Comparison of ENCODE assay signal across 9 mouse cellular contexts in the genomic region with DNA sequence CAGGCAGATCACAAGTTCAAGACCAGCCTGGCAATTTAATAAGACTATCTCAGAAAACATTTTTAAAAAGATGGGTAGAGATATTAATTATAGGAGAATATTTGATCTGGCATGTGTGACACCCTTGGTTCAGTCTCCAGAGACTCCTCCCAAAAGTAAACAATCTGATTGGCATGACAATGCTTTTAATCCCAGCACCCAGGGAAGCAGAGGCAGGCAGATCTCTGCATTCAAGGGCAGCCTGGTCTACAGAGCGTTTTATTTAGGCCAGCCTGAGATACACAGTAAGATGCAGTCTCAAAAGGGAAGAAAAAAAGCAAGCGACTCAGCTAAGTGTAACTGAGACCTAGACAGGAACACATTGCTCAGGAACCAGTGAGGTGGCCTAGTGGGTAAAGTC. TPM values are rescaled to one million over a fixed set of nuclear protein-coding genes. Genes with fewer than 3 reads are reported as not detected.
DNase-seq lines count a peak whose midpoint lies in the region; ATAC-seq and TF ChIP-seq lines count a peak whose summit lies in the region.
"Had no signal": no experiment of that assay in that cellular context is flagged by ENCODE, and none has a peak within 500 bp of the region (broad histone marks: within the 10 kb centered on the region; RNA-seq: fewer than 3 reads in every experiment).

No protein-coding gene starts in this region.

- ATAC-seq in kidney, embryonic 14.5 days (ENCODE audit: low FRiP score, low TSS enrichment) = no peak
- ATAC-seq in midbrain, embryonic 16.5 days = no peak

- H3K9ac ChIP-seq in kidney, embryonic 14.5 days (ENCODE audit: low read depth, low read length) = no peak overlapping the region
- no peak overlapping the region for H3K9ac ChIP-seq in midbrain, embryonic 16.5 days (ENCODE audit: low read depth, low read length)

- no peak for TF ChIP-seq CTCF in kidney, adult 2 months (conservative IDR thresholded peaks at IDR 0.05; ENCODE audit: insufficient read depth, insufficient read length, low read depth, low read length)

- intact Hi-C loops in left cerebral cortex, postnatal 25 days (cut with DNase I) = loop anchor here (5.0 kb wide), 1 partner anchor 80 kb away; a partner anchor contains a TSS

- H3K4me2 ChIP-seq in kidney, embryonic 14.5 days (replicated peaks; ENCODE audit: low read depth, low read length) = peak overlapping the region; percentile 67
- peak overlapping the region; percentile 92; the same call in 1 of the 2 replicates for H3K4me2 ChIP-seq in midbrain, embryonic 16.5 days (ENCODE audit: low read length)

- DNase-seq in kidney, adult 2 months = no peak
- DNase-seq in R1 (ENCODE audit: low read depth, low spot score) = peak; percentile 59
- peak; percentile 15 for DNase-seq in induced T-regulatory cell, adult 2 months (ENCODE audit: low read depth)
- DNase-seq in spleen, postnatal 36 days (ENCODE audit: low spot score in 2 of 2) = no peak
- no peak for DNase-seq in left cerebral cortex, postnatal 25 days (ENCODE audit: low spot score in 2 of 2)
- no peak for DNase-seq in kidney, adult 8-10 months
- DNase-seq: cerebellum, postnatal 25 days had no signal

- peaks cover 11% of the 10 kb centered on the region for H3K36me3 ChIP-seq in kidney, embryonic 14.5 days (ENCODE audit: control insufficient read depth, insufficient read depth, low read length)
- no peaks in the 10 kb centered on the region for H3K36me3 ChIP-seq in kidney, adult 2 months (ENCODE audit: control insufficient read depth, insufficient read depth, low read length)
- no peaks in the 10 kb centered on the region for H3K36me3 ChIP-seq in midbrain, embryonic 16.5 days (ENCODE audit: control insufficient read depth, insufficient read depth, low read length)

- no peak overlapping the region for H3K27ac ChIP-seq in kidney, embryonic 14.5 days (ENCODE audit: low read depth, low read length)
- H3K27ac ChIP-seq in kidney, adult 2 months (ENCODE audit: insufficient read depth, low read depth, low read length) = no peak overlapping the region
- no peak overlapping the region for H3K27ac ChIP-seq in midbrain, embryonic 16.5 days (ENCODE audit: low read length)

- H3K9me3 ChIP-seq in kidney, embryonic 14.5 days (ENCODE audit: control insufficient read depth, low read length) = no peaks in the 10 kb centered on the region
- H3K9me3 ChIP-seq in midbrain, embryonic 16.5 days (replicated peaks; ENCODE audit: control insufficient read depth, low read length, poor library complexity, severe bottlenecking) = no peaks in the 10 kb centered on the region

- H3K27me3 ChIP-seq in kidney, embryonic 14.5 days (ENCODE audit: control insufficient read depth, insufficient read depth, low read length) = no peaks in the 10 kb centered on the region
- H3K27me3 ChIP-seq in kidney, adult 2 months (replicated peaks; ENCODE audit: control insufficient read depth, insufficient read depth, low read length) = no peaks in the 10 kb centered on the region
- H3K27me3 ChIP-seq in midbrain, embryonic 16.5 days (ENCODE audit: control insufficient read depth, insufficient read depth, low read depth, low read length) = no peaks in the 10 kb centered on the region

- no peak for TF ChIP-seq POLR2A in kidney, adult 2 months (IDR thresholded peaks at IDR 0.05; ENCODE audit: low read depth, low read length)

- peaks cover 14% of the 10 kb centered on the region; the same call in 1 of the 2 replicates for H3K4me1 ChIP-seq in kidney, embryonic 14.5 days (ENCODE audit: control insufficient read depth, insufficient read depth, low read length)
- H3K4me1 ChIP-seq in kidney, adult 2 months (ENCODE audit: control insufficient read depth, insufficient read depth, low read length) = peaks cover 5% of the 10 kb centered on the region; the same call in 1 of the 2 replicates
- peaks cover 36% of the 10 kb centered on the region for H3K4me1 ChIP-seq in midbrain, embryonic 16.5 days (ENCODE audit: control insufficient read depth, insufficient read depth, low read length)

- H3K4me3 ChIP-seq in kidney, embryonic 14.5 days (ENCODE audit: low read length) = peak overlapping the region; percentile 90
- H3K4me3 ChIP-seq in kidney, adult 2 months (ENCODE audit: insufficient read depth, low read depth, low read length) = no peak overlapping the region
- H3K4me3 ChIP-seq in midbrain, embryonic 16.5 days (ENCODE audit: low read depth, low read length) = no peak overlapping the region

- 98% methylated on average over 2 of the region's 2 CpGs for WGBS in kidney, embryonic 14.5 days
- WGBS in kidney, adult 2 months = 88% methylated on average over 2 of the region's 2 CpGs
- WGBS in midbrain, embryonic 16.5 days = 98% methylated on average over 2 of the region's 2 CpGs

RNA-seq across cellular contexts. Expression of a gene that starts 1.9 kb away (rescaled TPM):
- 76.1 and 92.9 TPM in 2 replicates for polyA plus RNA-seq in kidney, embryonic 14.5 days (2014; fragmentation: Nextera tagmentation; extraction: Ambion mirVana)
- polyA plus RNA-seq in kidney, adult 2 months (2012; rRNA removed) = 16.4 and 18.6 TPM in 2 replicates
- 47.7 and 48.9 TPM in 2 replicates for polyA plus RNA-seq in midbrain, embryonic 16.5 days (2015; fragmentation: Nextera tagmentation; extraction: Ambion mirVana)
- 10 to 100 TPM; 27.5 to 30.4 TPM for total RNA-seq in left cerebral cortex, postnatal 25 days (2021)

RNA-seq across cellular contexts. Expression of a gene that starts 34.9 kb away (rescaled TPM):
- polyA plus RNA-seq in kidney, embryonic 14.5 days (2014; fragmentation: Nextera tagmentation; extraction: Ambion mirVana) = 1.0 and 1.2 TPM in 2 replicates
- polyA plus RNA-seq in kidney, adult 2 months (2012; rRNA removed) = 1.0 and 1.4 TPM in 2 replicates
- 7.4 and 7.5 TPM in 2 replicates for polyA plus RNA-seq in midbrain, embryonic 16.5 days (2015; fragmentation: Nextera tagmentation; extraction: Ambion mirVana)
- 10 to 100 TPM; 11.3 to 13.3 TPM for total RNA-seq in left cerebral cortex, postnatal 25 days (2021)

RNA-seq across cellular contexts. Expression of a gene that starts 36.3 kb away (rescaled TPM):
- 31.9 and 43.9 TPM in 2 replicates for polyA plus RNA-seq in kidney, embryonic 14.5 days (2014; fragmentation: Nextera tagmentation; extraction: Ambion mirVana)
- 4.1 and 4.3 TPM in 2 replicates for polyA plus RNA-seq in kidney, adult 2 months (2012; rRNA removed)
- polyA plus RNA-seq in midbrain, embryonic 16.5 days (2015; fragmentation: Nextera tagmentation; extraction: Ambion mirVana) = 27.3 and 28.1 TPM in 2 replicates
- total RNA-seq in left cerebral cortex, postnatal 25 days (2021) = 10 to 100 TPM; 23.2 to 27.0 TPM

Comparison
In these comparisons a context has a peak if more than half of its experiments do, and no peak if none do; other contexts are left out.
1. DNase-seq: peak in R1 (single experiment) and induced T-regulatory cell, adult 2 months (single experiment); none in kidney, adult 2 months (single experiment), spleen, postnatal 36 days (0 of 2), left cerebral cortex, postnatal 25 days (0 of 2) and kidney, adult 8-10 months (0 of 2).